Mouse (Mus musculus) midbrain, embryonic 11.5 days (tissue): ENCODE results near the gene Hunk. TPM values are rescaled to one million over a fixed set of nuclear protein-coding genes. Genes with fewer than 3 reads are reported as not detected.

Experiments used
- ATAC-seq: fragments of 200-750 bp; cut with Nextera tagmentation; 2 replicates; pipeline ENCODE4 v1.8.0; 2017; ENCODE audit warnings: moderate TSS enrichment, moderate library complexity; ENCODE audit not compliant: low FRiP score
- DNase-seq: peaks from one replicate; pipeline ENCODE4 v3.0.0; 2015; ENCODE audit warnings: low spot score; ENCODE audit errors: missing footprints
- H3K27ac ChIP-seq: fragments of 300-500 bp; sonication (generic); 2 replicates; pipeline ENCODE4 v1.5.1; 2014; ENCODE audit warnings: low read depth, low read length
- H3K27me3 ChIP-seq: fragments of 300-500 bp; sonication (generic); 2 replicates; pipeline ENCODE4 v1.6.1; 2014; ENCODE audit warnings: mild to moderate bottlenecking, low read length, moderate library complexity, mixed read lengths; ENCODE audit not compliant: control insufficient read depth, insufficient read depth
- H3K36me3 ChIP-seq: fragments of 300-500 bp; sonication (generic); 2 replicates; pipeline ENCODE4 v1.6.1; 2014; ENCODE audit warnings: mild to moderate bottlenecking, low read length, moderate library complexity, mixed read lengths; ENCODE audit not compliant: control insufficient read depth, insufficient read depth
- H3K4me1 ChIP-seq: fragments of 300-500 bp; sonication (generic); 2 replicates; pipeline ENCODE4 v1.6.1; 2014; ENCODE audit warnings: low read length; ENCODE audit not compliant: control insufficient read depth, insufficient read depth
- H3K4me2 ChIP-seq: fragments of 300-500 bp; sonication (generic); 2 replicates; pipeline ENCODE4 v1.6.1; 2014; ENCODE audit warnings: mild to moderate bottlenecking, moderate library complexity
- H3K4me3 ChIP-seq: fragments of 300-500 bp; sonication (generic); 2 replicates; pipeline ENCODE4 v1.5.1; 2014; ENCODE audit warnings: low read depth, low read length
- H3K9ac ChIP-seq: fragments of 300-500 bp; sonication (generic); 2 replicates; pipeline ENCODE4 v1.6.1; 2014; ENCODE audit warnings: low read length
- H3K9me3 ChIP-seq: fragments of 300-500 bp; sonication (generic); 2 replicates; pipeline ENCODE4 v1.6.1; 2016; ENCODE audit warnings: low read length; ENCODE audit not compliant: control insufficient read depth
- WGBS: fragments of 180-500 bp; shearing (Covaris S2); extraction: QIAGEN DNeasy Blood & Tissue Kit; methylation state at CpG from one replicate; pipeline ENCODE4 v1.1.7; 2014; 5-methylcytosine and 5-hydroxymethylcytosine counted together
- polyA plus RNA-seq: library from polyadenylated mRNA; unstranded; fragments of >200 nt; fragmentation: Nextera tagmentation; extraction: Ambion mirVana; gene quantifications from 2 replicates; pipeline ENCODE4 v1.2.1, GENCODE M21; 2014

Hunk gene
- polyA plus RNA-seq, 1 experiment from 2014 or later: 9.7 TPM

DNA sequence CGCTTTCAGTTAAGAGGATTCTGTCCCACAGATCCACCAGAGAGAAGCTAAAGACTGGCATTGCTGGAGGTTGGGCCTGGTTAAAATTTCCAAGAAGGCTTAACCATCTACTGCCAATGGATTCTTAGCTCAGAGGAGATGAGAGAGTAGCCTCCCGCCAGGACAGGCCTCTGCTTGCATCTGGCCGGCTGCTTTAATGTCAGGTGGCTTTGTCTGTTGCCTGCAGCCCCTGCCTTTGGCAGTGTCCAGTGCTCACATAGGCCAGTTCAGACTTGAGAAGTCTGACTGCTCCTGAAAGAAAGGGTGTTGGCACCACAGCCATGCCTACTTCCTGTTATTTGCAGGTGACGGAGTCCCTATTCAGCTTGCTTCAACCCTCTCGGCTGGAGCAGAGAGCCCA is 82.5 kb downstream of the Hunk start:
- H3K4me1 ChIP-seq: no peaks in the 10 kb centered on the region
- H3K9ac ChIP-seq: no peak overlapping the region
- 97% methylated on average over 5 of the region's 5 CpGs for WGBS
- peaks cover 49% of the 10 kb centered on the region for H3K36me3 ChIP-seq
- no peak overlapping the region for H3K27ac ChIP-seq
- ATAC-seq: no peak
- H3K4me3 ChIP-seq: no peak overlapping the region
- no peak overlapping the region for H3K4me2 ChIP-seq
- no peaks in the 10 kb centered on the region for H3K27me3 ChIP-seq
- no peak for DNase-seq
- H3K9me3 ChIP-seq: peaks cover 4% of the 10 kb centered on the region; the same call in 1 of the 2 replicates

GRCm38 (mm10) chr16:90475701-90476229 is 90.0 kb downstream of the Hunk start:
- Histone ChIP-seq H3K27me3 (no peaks in the 10 kb centered on the region), H3K9me3 (no peaks in the 10 kb centered on the region; the same call in 1 of the 2 replicates), H3K27ac (no peak overlapping the region), H3K4me2 (no peak overlapping the region), H3K9ac (no peak overlapping the region), H3K36me3 (peaks cover 34% of the 10 kb centered on the region), H3K4me3 (no peak overlapping the region), H3K4me1 (no peaks in the 10 kb centered on the region)
- DNase-seq (no peak), ATAC-seq (no peak)
- 93% methylated on average over 16 of the region's 16 CpGs for WGBS

GRCm38 (mm10) chr16:90481612-90482011 is 95.8 kb downstream of the Hunk start:
- Histone ChIP-seq H3K4me3 (no peak overlapping the region), H3K36me3 (peaks cover 25% of the 10 kb centered on the region), H3K9me3 (no peaks in the 10 kb centered on the region; the same call in 1 of the 2 replicates), H3K4me2 (no peak overlapping the region), H3K9ac (no peak overlapping the region), H3K27me3 (no peaks in the 10 kb centered on the region), H3K27ac (no peak overlapping the region), H3K4me1 (no peaks in the 10 kb centered on the region)
- ATAC-seq: no peak
- no peak for DNase-seq
- 97% methylated on average over 5 of the region's 5 CpGs for WGBS

DNA sequence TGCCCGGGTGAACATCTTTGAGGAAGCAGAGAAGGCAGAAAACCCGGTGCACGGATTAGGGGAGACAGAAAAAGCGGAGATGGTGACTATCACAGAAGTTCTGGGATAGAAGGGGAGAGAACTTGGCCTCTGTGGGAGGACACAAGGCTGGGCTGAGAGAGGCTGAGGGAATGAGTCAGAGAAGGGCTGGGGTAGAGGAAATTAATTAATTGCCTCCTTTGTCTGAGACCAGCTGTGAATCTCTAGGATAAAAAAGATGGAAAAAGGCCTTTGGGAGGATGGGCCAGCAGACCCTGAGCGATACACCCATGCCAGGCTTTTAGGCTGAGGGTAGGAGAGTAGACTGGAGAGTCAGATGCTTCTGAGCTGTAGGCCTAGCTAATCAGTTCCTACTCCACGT is 97.5 kb downstream of the Hunk start:
- no peak overlapping the region for H3K4me2 ChIP-seq
- no peak overlapping the region for H3K27ac ChIP-seq
- no peak overlapping the region for H3K4me3 ChIP-seq
- H3K27me3 ChIP-seq: no peaks in the 10 kb centered on the region
- H3K36me3 ChIP-seq: peaks cover 13% of the 10 kb centered on the region
- no peak overlapping the region for H3K9ac ChIP-seq
- no peak for ATAC-seq
- H3K4me1 ChIP-seq: no peaks in the 10 kb centered on the region
- H3K9me3 ChIP-seq: no peaks in the 10 kb centered on the region
- WGBS: 92% methylated on average over 6 of the region's 6 CpGs
- DNase-seq: no peak

DNA sequence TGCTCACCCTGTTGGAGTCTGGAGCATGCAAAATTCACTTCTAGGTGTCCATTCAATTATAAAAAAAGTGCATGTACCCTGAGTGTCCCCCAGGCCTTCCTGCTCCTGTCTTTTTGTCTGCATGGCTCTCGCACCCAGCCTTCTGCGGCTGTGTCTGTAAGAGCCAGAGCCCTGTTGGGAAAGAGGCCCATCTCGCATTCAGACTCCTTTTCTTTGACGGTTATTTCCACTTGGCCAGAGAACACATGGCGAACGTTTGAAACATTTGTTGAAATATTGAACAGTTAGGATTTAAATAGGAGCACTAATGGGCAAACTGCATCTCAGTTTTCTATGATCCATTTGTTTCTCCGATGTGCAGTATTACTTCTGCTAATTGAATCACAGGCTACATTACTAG is 99.3 kb downstream of the Hunk start:
- no peak for DNase-seq
- H3K4me2 ChIP-seq: no peak overlapping the region
- no peak overlapping the region for H3K9ac ChIP-seq
- H3K27ac ChIP-seq: no peak overlapping the region
- no peaks in the 10 kb centered on the region for H3K27me3 ChIP-seq
- H3K4me3 ChIP-seq: no peak overlapping the region
- H3K36me3 ChIP-seq: peaks cover 13% of the 10 kb centered on the region
- no peaks in the 10 kb centered on the region for H3K9me3 ChIP-seq
- no peak for ATAC-seq
- no peaks in the 10 kb centered on the region for H3K4me1 ChIP-seq
- 92% methylated on average over 7 of the region's 7 CpGs for WGBS

- no peak overlapping the region for H3K9ac ChIP-seq
- H3K9me3 ChIP-seq: no peaks in the 10 kb centered on the region
- no peaks in the 10 kb centered on the region for H3K27me3 ChIP-seq
- DNase-seq (no peak), ATAC-seq (no peak)
- no peak overlapping the region for H3K27ac ChIP-seq
- 90% methylated on average over 4 of the region's 4 CpGs for WGBS
- no peak overlapping the region for H3K4me2 ChIP-seq
- H3K4me3 ChIP-seq: no peak overlapping the region
- peaks cover 11% of the 10 kb centered on the region for H3K36me3 ChIP-seq
- H3K4me1 ChIP-seq: no peaks in the 10 kb centered on the region
Observed at GRCm38 (mm10) chr16:90485599-90485998, 99.8 kb downstream of the Hunk start.

- 88% methylated on average over 4 of the region's 4 CpGs for WGBS
- Histone ChIP-seq H3K4me1 (no peaks in the 10 kb centered on the region), H3K27ac (no peak overlapping the region), H3K9ac (no peak overlapping the region), H3K9me3 (no peaks in the 10 kb centered on the region), H3K4me2 (no peak overlapping the region), H3K27me3 (no peaks in the 10 kb centered on the region), H3K36me3 (peaks cover 8% of the 10 kb centered on the region), H3K4me3 (no peak overlapping the region)
- ATAC-seq (no peak), DNase-seq (no peak)
Observed at GRCm38 (mm10) chr16:90490066-90490465, 104.3 kb downstream of the Hunk start.

GRCm38 (mm10) chr16:90491898-90492499 is 106.2 kb downstream of the Hunk start:
- H3K9ac ChIP-seq: no peak overlapping the region
- H3K4me1 ChIP-seq: no peaks in the 10 kb centered on the region
- H3K4me3 ChIP-seq: no peak overlapping the region
- 73% methylated on average over 5 of the region's 5 CpGs for WGBS
- H3K36me3 ChIP-seq: peaks cover 16% of the 10 kb centered on the region
- no peak overlapping the region for H3K27ac ChIP-seq
- ATAC-seq: peak; percentile 31; the same call in 1 of the 2 replicates
- H3K9me3 ChIP-seq: no peaks in the 10 kb centered on the region
- DNase-seq: no peak
- no peak overlapping the region for H3K4me2 ChIP-seq
- no peaks in the 10 kb centered on the region for H3K27me3 ChIP-seq

DNA sequence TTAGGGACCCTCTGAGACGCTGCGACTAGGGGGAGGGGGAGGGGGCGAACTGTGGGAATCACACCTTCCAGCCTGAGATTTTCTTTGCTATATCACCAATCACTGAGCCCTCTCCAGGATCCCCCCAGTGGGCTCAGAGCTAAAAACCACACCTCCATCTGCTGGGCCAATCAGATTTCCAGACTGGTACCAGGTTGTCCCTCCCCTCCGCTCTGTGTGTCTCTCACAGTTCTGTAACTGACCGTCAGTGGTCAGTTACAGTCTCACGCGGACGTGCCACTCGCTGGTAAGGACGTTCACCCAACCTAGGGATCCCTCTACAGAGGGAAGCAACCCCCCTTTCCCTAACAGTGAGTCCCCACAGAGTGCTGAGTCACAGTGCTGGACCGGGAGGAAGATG is 111.1 kb downstream of the Hunk start:
- DNase-seq: no peak
- Histone ChIP-seq H3K4me2 (no peak overlapping the region), H3K36me3 (peaks cover 18% of the 10 kb centered on the region), H3K4me1 (no peaks in the 10 kb centered on the region), H3K9me3 (no peaks in the 10 kb centered on the region), H3K27ac (no peak overlapping the region), H3K27me3 (no peaks in the 10 kb centered on the region), H3K4me3 (no peak overlapping the region), H3K9ac (no peak overlapping the region)
- ATAC-seq: peak; percentile 74
- 32% methylated on average over 11 of the region's 11 CpGs for WGBS
